Mouse (Mus musculus) forebrain, postnatal 0 days (tissue): Measurements from ENCODE around the gene Agap2. TPM values are rescaled to one million over a fixed set of nuclear protein-coding genes. Genes with fewer than 3 reads are reported as not detected.
"Not testable (repeated sequence)": the region's sequence is repeated elsewhere in the genome, so short reads cannot be mapped to it uniquely, and the experiment has no call there.

Experiments
- ATAC-seq: fragments of 200-750 bp; cut with Nextera tagmentation; 2 replicates; pipeline ENCODE4 v1.8.0; 2017; ENCODE audit warnings: mild to moderate bottlenecking, moderate library complexity
- DNase-seq: peaks from one replicate; pipeline ENCODE4 v3.0.0-alpha.2; 2015
- H3K27ac ChIP-seq: fragments of 300-500 bp; sonication (generic); 2 replicates; pipeline ENCODE4 v1.5.1; 2014; ENCODE audit warnings: low read depth, mild to moderate bottlenecking, antibody characterized with exemption, low read length, moderate library complexity, mixed read lengths
- H3K27me3 ChIP-seq: fragments of 300-500 bp; sonication (generic); 2 replicates; pipeline ENCODE4 v1.6.1; 2014; ENCODE audit warnings: mild to moderate bottlenecking, low read length, mixed read lengths; ENCODE audit not compliant: insufficient read depth
- H3K36me3 ChIP-seq: fragments of 300-500 bp; sonication (generic); 2 replicates; pipeline ENCODE4 v1.6.1; 2014; ENCODE audit warnings: mild to moderate bottlenecking, moderate library complexity; ENCODE audit not compliant: insufficient read depth
- H3K4me1 ChIP-seq: fragments of 300-500 bp; sonication (generic); 2 replicates; pipeline ENCODE4 v1.6.1; 2014; ENCODE audit warnings: antibody characterized with exemption; ENCODE audit not compliant: insufficient read depth
- H3K4me2 ChIP-seq: fragments of 300-500 bp; sonication (generic); 2 replicates; pipeline ENCODE4 v1.6.1; 2014; ENCODE audit warnings: low read depth, mild to moderate bottlenecking, moderate library complexity
- H3K4me3 ChIP-seq: fragments of 300-500 bp; sonication (generic); 2 replicates; pipeline ENCODE4 v1.5.1; 2014; ENCODE audit warnings: low read depth, low read length, mixed read lengths
- H3K9ac ChIP-seq: fragments of 300-500 bp; sonication (generic); 2 replicates; pipeline ENCODE4 v1.6.1; 2014; ENCODE audit warnings: mild to moderate bottlenecking
- H3K9me3 ChIP-seq: fragments of 300-500 bp; sonication (generic); 2 replicates; pipeline ENCODE4 v1.6.1; 2016; ENCODE audit warnings: low read length
- CTCF ChIP-seq: sonication (generic); IDR thresholded peaks from 2 replicates; pipeline ENCODE4 v1.5.1; 2016; ENCODE audit warnings: antibody characterized with exemption, control low read depth, low read depth
- WGBS: fragments of 180-500 bp; shearing (Covaris S2); extraction: QIAGEN DNeasy Blood & Tissue Kit; methylation state at CpG from one replicate; pipeline ENCODE4 v1.1.7; 2014; 5-methylcytosine and 5-hydroxymethylcytosine counted together
- polyA plus RNA-seq: library from polyadenylated mRNA; unstranded; fragments of >200 nt; fragmentation: Nextera tagmentation; extraction: Ambion mirVana; gene quantifications from 2 replicates; pipeline ENCODE4 v1.2.1, GENCODE M21; 2015
- total RNA-seq: library from RNA; depleted of rRNA; stranded (reverse); fragments of >200 nt; gene quantifications from 2 replicates; pipeline ENCODE4 v1.2.3, GENCODE M21; 2014

Gene Agap2
- total and polyA plus RNA-seq, 2 experiments from 2014 or later, result 4.6 to 258 TPM

DNA sequence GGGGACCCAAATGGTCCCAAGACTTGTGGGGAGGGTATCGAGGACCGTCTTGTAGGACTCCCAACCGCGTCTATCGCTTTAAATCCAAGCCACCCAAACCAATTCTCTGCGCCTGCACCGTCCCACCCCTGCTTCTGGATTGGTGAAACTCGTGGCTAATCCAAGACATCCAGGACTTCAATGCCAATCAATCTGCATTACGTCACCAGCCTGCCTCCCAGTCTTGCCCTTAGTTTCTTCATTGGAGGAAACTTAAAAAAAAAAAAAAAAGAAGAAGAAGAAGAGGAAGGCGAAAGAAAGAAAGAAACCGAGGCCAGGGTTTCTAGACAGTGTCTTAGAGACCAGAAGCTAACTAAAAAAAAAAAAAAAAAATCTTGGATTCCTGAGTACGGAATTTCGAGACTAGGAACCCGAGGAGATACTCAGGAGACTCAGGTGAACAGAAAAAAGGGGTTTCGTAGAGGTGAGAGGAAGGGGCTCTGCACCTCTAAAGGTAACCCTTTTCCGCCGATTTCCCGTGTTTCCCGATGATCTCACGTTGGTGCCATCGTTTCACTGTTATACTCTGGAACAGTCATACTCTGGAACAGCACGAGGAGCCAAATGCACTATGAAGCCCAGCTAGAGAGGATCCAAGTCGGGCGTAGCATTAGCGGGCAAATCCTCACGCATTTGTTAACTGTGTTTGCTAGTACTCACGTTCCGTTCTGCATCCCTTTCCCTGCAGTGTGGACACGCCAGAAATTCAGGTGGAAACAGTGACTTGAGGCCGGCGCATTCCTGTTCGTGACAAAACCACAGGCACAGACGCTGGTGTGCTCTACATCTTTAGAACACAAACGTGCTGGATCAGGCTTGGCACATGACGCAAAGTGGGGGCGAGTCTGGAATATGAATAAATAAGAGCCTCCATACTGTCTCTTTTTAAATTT lies 4.6 kb upstream of the Agap2 start, which contains the start of gene Tspan31:
Gene Tspan31, minus strand, starts transcription at position 75 of the 932 bp plus-strand sequence.
- Histone ChIP-seq H3K27ac (peak within 1 kb of the TSS; percentile 84), H3K36me3 (peaks cover 34% of the 10 kb centered on the region), H3K4me3 (peak within 1 kb of the TSS; percentile 50), H3K4me2 (peak within 1 kb of the TSS; percentile 93), H3K9ac (peak within 1 kb of the TSS; percentile 54), H3K4me1 (peaks cover 14% of the 10 kb centered on the region), H3K9me3 (no peaks in the 10 kb centered on the region), H3K27me3 (no peaks in the 10 kb centered on the region)
- WGBS, result under 1% methylated on average over 36 of the region's 36 CpGs
- ATAC-seq (peak; percentile 96), DNase-seq (peak; percentile 97)
- TF ChIP-seq CTCF, result no peak

DNA sequence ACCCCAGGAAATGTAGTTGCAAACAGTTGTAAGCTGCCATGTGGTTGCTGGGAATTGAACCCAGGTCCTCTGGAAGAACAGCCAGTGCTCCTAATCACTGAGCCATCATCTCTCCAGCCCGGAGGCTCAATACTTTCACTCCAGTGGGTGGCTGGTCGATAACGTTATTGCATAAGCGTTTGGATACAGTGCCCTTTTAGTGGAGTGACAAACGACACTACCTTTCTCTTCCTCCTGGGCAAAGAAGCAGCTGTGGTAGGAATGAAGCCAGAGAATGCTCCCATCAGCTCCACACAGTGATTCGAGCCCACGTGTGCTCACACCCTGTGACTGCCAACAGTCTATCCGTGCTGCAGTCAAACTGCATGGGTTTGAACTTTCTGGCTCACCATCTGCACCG lies 3.9 kb upstream of the Agap2 start:
- Histone ChIP-seq H3K4me2 (peak overlapping the region; percentile 93), H3K27me3 (no peaks in the 10 kb centered on the region), H3K9me3 (no peaks in the 10 kb centered on the region), H3K27ac (no peak overlapping the region), H3K36me3 (peaks cover 27% of the 10 kb centered on the region), H3K4me3 (peak overlapping the region; percentile 50), H3K9ac (0 out of 2 replicates have a peak overlapping the region, but pooled peaks have one; percentile 19), H3K4me1 (peaks cover 14% of the 10 kb centered on the region)
- 68% methylated on average over 9 of the region's 9 CpGs for WGBS
- TF ChIP-seq CTCF, result no peak
- DNase-seq (no peak), ATAC-seq (no peak)

DNA sequence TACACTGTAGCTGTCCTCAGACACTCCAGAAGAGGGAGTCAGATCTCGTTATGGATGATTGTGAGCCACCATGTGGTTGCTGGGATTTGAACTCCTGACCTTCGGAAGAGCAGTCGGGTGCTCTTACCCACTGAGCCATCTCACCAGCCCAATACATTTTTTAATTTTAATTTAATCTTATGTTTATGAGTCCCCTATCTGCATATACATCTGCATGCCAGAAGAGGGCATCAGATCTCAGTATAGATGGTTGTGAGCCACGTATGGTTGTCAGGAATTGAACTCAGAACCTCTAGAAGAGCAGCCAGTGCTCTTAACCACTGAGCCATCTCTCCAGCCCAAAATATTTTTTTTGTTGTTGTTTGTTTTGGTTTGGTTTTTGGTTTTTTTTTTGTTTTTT lies 2.8 kb upstream of the Agap2 start:
- Histone ChIP-seq H3K36me3 (peaks cover 16% of the 10 kb centered on the region), H3K4me1 (peaks cover 14% of the 10 kb centered on the region)
- not testable (repeated sequence) for H3K4me3 ChIP-seq, H3K4me2 ChIP-seq, H3K27me3 ChIP-seq, DNase-seq, ATAC-seq, H3K9ac ChIP-seq, H3K9me3 ChIP-seq, H3K27ac ChIP-seq
- 82% methylated on average over 4 of the region's 4 CpGs for WGBS

DNA sequence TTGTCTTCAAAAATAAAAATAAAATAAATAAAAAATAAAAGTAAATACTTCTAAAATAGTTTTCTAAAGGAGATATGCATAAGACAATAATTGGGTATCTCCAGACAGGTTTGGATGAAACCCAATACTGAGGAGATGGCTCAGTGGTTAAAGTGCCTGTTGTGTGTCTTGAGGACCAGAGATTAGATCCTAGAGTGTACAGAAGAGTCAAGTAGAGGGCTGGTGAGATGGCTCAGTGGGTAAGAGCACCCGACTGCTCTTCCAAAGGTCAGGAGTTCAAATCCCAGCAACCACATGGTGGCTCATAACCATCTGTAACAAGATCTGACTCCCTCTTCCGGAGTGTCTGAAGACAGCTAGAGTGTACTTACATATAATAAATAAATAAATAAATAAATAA lies 2.1 kb upstream of the Agap2 start:
- not testable (repeated sequence) for H3K27me3 ChIP-seq, H3K9me3 ChIP-seq, H3K36me3 ChIP-seq, H3K4me2 ChIP-seq, ATAC-seq, DNase-seq, H3K9ac ChIP-seq, H3K27ac ChIP-seq, H3K4me3 ChIP-seq
- 72% methylated on average over 2 of the region's 2 CpGs for WGBS
- H3K4me1 ChIP-seq, result peaks cover 19% of the 10 kb centered on the region

DNA sequence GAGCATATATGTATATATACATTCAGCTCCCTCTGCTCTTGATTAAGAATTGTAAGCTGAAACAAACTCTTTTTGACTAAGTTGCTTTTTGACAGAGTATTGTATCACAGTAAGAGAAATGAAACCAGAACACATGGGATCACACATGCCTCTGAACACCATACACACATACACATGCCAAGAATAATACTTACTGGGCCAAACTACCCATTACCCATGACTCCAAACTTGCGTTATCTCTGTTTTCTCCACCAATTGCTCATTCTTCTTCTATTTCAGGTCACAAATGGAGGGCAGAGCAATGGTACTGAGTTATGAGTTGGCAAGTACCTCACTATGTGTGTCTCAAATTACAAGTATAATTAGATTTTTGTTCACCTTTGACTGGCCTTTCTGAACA lies 1.1 kb upstream of the Agap2 start:
- Histone ChIP-seq H3K4me3 (no peak overlapping the region), H3K4me1 (peaks cover 13% of the 10 kb centered on the region), H3K4me2 (no peak overlapping the region), H3K27me3 (no peaks in the 10 kb centered on the region), H3K27ac (no peak overlapping the region), H3K9me3 (no peaks in the 10 kb centered on the region), H3K36me3 (no peaks in the 10 kb centered on the region), H3K9ac (no peak overlapping the region)
- WGBS, result 95% methylated on average over 1 of the region's 1 CpGs
- DNase-seq (no peak), ATAC-seq (no peak)
- no peak for TF ChIP-seq CTCF

DNA sequence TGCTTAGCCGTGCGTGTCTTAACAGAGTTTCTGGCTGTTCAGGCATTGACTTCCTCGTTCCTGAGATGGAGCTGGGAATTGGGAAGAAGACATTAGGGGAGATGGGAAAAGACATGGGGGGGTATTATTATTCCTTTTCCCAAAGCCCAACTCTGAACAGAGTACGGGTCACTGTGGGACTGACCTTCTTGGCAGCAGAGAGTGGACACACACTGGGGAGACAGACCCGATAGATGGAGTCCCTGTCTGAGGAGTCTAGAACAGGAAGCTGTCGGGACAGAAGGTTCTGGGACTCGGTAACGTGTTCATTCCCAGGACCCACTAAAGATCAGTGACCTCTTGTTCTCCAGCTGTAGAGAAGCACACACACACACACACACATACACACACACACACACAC lies 567 bp downstream of the Agap2 start:
- Histone ChIP-seq H3K9ac (no peak overlapping the region), H3K27ac (no peak overlapping the region), H3K4me3 (no peak overlapping the region), H3K27me3 (no peaks in the 10 kb centered on the region), H3K4me1 (0 out of 2 replicates have a peak, but pooled peaks cover 8% of the 10 kb centered on the region), H3K9me3 (no peaks in the 10 kb centered on the region), H3K4me2 (no peak overlapping the region), H3K36me3 (no peaks in the 10 kb centered on the region)
- TF ChIP-seq CTCF, result no peak
- DNase-seq (no peak), ATAC-seq (no peak)
- 76% methylated on average over 8 of the region's 8 CpGs for WGBS

DNA sequence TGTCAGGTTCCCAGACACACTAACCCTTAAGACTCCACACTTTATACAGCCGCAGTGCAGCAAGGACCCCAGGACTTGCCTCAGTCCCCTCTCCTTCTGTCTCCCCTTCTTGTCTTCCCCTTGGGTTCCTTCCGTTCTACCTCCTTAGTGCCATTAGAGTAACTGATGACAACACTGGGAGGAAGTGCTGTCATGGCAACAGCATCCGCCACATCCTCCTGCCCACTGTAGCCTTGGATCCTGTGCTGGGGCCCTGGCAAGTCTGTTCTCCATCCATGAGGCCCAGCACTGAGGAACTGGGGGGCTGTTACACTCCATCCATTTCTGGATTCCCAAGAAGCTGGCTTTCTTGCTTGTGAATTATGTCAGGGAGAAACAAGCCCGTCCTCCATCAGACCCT lies 998 bp downstream of the Agap2 start:
- Histone ChIP-seq H3K9me3 (no peaks in the 10 kb centered on the region), H3K27me3 (no peaks in the 10 kb centered on the region), H3K4me1 (0 out of 2 replicates have a peak, but pooled peaks cover 9% of the 10 kb centered on the region), H3K4me3 (no peak overlapping the region), H3K27ac (0 out of 2 replicates have a peak overlapping the region, but pooled peaks have one; percentile 4), H3K4me2 (0 out of 2 replicates have a peak overlapping the region, but pooled peaks have one; percentile 10), H3K9ac (no peak overlapping the region), H3K36me3 (no peaks in the 10 kb centered on the region)
- WGBS, result 39% methylated on average over 4 of the region's 4 CpGs
- TF ChIP-seq CTCF, result no peak
- no peak for ATAC-seq
- DNase-seq, result no peak
